Mouse (Mus musculus) small intestine, adult 2 months (tissue): ENCODE measurements around the gene Pi4k2a.

Experiments
- CTCF ChIP-seq: fragments of 200-500 bp; IDR thresholded peaks from 2 replicates; pipeline ENCODE4 v1.5.1; 2012; ENCODE audit warnings: low read depth, mild to moderate bottlenecking, control low read depth, inconsistent platforms, low read length, moderate library complexity, mixed read lengths; ENCODE audit not compliant: insufficient replicate concordance, insufficient read length; ENCODE audit errors: extremely low read depth
- POLR2A ChIP-seq: fragments of 200-500 bp; IDR thresholded peaks from 2 replicates; pipeline ENCODE4 v1.6.1; 2012; ENCODE audit warnings: low read depth, mild to moderate bottlenecking, control low read depth, inconsistent platforms, low read length, moderate library complexity

DNA sequence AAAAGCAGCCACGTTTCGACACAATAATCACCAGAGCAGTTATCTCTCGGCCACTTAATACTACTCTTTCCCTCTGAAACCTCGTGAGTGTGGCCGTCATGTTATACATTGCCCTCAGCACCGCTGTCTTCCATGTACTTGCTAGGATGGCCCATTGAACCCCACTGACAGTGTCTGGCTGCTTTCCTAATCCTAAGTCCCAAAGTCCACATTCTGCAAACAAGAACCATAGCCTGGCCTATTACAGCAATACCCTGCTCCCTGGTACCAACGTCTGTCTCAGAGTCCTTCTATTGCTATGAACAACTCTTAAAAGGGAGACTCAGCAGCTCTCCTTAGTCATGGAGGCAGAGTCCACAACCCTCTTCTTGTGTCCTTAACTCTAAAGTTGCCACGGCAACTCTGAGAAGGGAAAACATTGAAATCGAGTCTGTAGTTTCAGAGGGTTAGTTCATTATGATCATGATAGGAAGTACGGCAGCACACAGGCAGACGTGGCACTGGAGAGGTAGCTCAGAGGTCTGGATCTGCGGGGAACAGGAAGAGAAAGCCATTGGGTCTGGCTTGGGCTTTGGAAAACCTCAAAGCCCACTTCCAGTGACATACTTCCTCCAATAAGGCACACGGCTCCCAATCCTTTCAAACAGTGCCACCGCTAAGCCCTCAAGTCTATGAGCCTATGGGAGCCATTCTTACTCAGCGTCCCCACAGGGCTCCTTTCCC, 18.2 kb upstream of the Pi4k2a start:
- TF ChIP-seq CTCF (no peak), POLR2A (no peak)
